In genomic region chr7:109599998-109600397, GRCm38 (mm10) we compare ENCODE assay signal across 15 mouse cellular contexts.
DNase-seq lines count a peak whose midpoint lies in the region; ATAC-seq and TF ChIP-seq lines count a peak whose summit lies in the region.
"Had no signal": no experiment of that assay in that cellular context is flagged by ENCODE, and none has a peak within 500 bp of the region (broad histone marks: within the 10 kb centered on the region; RNA-seq: fewer than 3 reads in every experiment).

No protein-coding gene starts in this region.

- H3K27ac ChIP-seq in cerebellum, adult 2 months (ENCODE audit: insufficient read depth, low read length) = 0 out of 2 replicates have a peak overlapping the region, but pooled peaks have one; percentile 21
- peak overlapping the region; percentile 35; the same call in 1 of the 2 replicates for H3K27ac ChIP-seq in lung, embryonic 16.5 days (ENCODE audit: low read length)
- peak overlapping the region; percentile 82 for H3K27ac ChIP-seq in liver, embryonic 12.5 days
- peak overlapping the region; percentile 58 for H3K27ac ChIP-seq in stomach, embryonic 16.5 days (ENCODE audit: low read length)
- no peak overlapping the region for H3K27ac ChIP-seq in hindbrain, embryonic 10.5 days
- H3K27ac ChIP-seq: embryonic facial prominence, embryonic 12.5 days; midbrain, embryonic 13.5 days had no signal

- H3K4me1 ChIP-seq in cerebellum, adult 2 months (ENCODE audit: control insufficient read depth, insufficient read depth, low read length) = peaks cover 26% of the 10 kb centered on the region
- peaks cover 26% of the 10 kb centered on the region for H3K4me1 ChIP-seq in lung, embryonic 16.5 days (replicated peaks; ENCODE audit: control insufficient read depth, insufficient read depth, low read length)
- H3K4me1 ChIP-seq in liver, embryonic 12.5 days = peaks cover 72% of the 10 kb centered on the region
- H3K4me1 ChIP-seq in stomach, embryonic 16.5 days (ENCODE audit: control insufficient read depth, insufficient read depth, low read length) = peaks cover 20% of the 10 kb centered on the region
- peaks cover 4% of the 10 kb centered on the region; the same call in 1 of the 2 replicates for H3K4me1 ChIP-seq in hindbrain, embryonic 10.5 days (replicated peaks)

- DNase-seq in cerebellum, adult 2 months = no peak
- DNase-seq in cerebellum, adult 9-10 months = no peak
- DNase-seq in lung, postnatal 25 days (ENCODE audit: low spot score) = no peak
- DNase-seq in hindbrain, embryonic 10.5 days (ENCODE audit: low spot score) = no peak
- DNase-seq in MN1 (ENCODE audit: low spot score) = no peak
- DNase-seq: cerebellum, adult 9-11 months; lung, embryonic 14.5 days; right cerebral cortex, postnatal 14 days; thymus, adult 18-20 months had no signal

- no peak overlapping the region for H3K4me2 ChIP-seq in lung, embryonic 16.5 days (ENCODE audit: low read depth, low read length)
- H3K4me2 ChIP-seq in liver, embryonic 12.5 days = peak overlapping the region; percentile 55
- H3K4me2 ChIP-seq in stomach, embryonic 16.5 days (ENCODE audit: low read depth, low read length) = peak overlapping the region; percentile 17
- H3K4me2 ChIP-seq: embryonic facial prominence, embryonic 12.5 days; lung, embryonic 14.5 days; midbrain, embryonic 13.5 days had no signal

- TF ChIP-seq CTCF in cerebellum, adult 2 months (IDR thresholded peaks at IDR 0.05; ENCODE audit: borderline replicate concordance, insufficient read depth, low read depth, low read length) = no peak

- no peaks in the 10 kb centered on the region for H3K36me3 ChIP-seq in lung, embryonic 16.5 days (ENCODE audit: control insufficient read depth, insufficient read depth, low read length)
- peaks cover 2% of the 10 kb centered on the region; the same call in 1 of the 2 replicates for H3K36me3 ChIP-seq in liver, embryonic 12.5 days
- H3K36me3 ChIP-seq in stomach, embryonic 16.5 days (ENCODE audit: control insufficient read depth, insufficient read depth, low read length) = no peaks in the 10 kb centered on the region
- H3K36me3 ChIP-seq in hindbrain, embryonic 10.5 days = no peaks in the 10 kb centered on the region; the same call in 1 of the 2 replicates
- H3K36me3 ChIP-seq: midbrain, embryonic 13.5 days had no signal

- H3K27me3 ChIP-seq in cerebellum, adult 2 months (ENCODE audit: control insufficient read depth, insufficient read depth, low read length) = no peaks in the 10 kb centered on the region
- H3K27me3 ChIP-seq in lung, embryonic 16.5 days (ENCODE audit: control insufficient read depth, insufficient read depth, low read depth, low read length) = no peaks in the 10 kb centered on the region
- H3K27me3 ChIP-seq in liver, embryonic 12.5 days (replicated peaks) = no peaks in the 10 kb centered on the region
- no peaks in the 10 kb centered on the region for H3K27me3 ChIP-seq in stomach, embryonic 16.5 days (ENCODE audit: control insufficient read depth, insufficient read depth, low read length)
- no peaks in the 10 kb centered on the region for H3K27me3 ChIP-seq in hindbrain, embryonic 10.5 days (ENCODE audit: insufficient read depth, poor library complexity, severe bottlenecking)
- H3K27me3 ChIP-seq: embryonic facial prominence, embryonic 12.5 days; midbrain, embryonic 13.5 days had no signal

- 95% methylated on average over 4 of the region's 4 CpGs for WGBS in cerebellum, adult 2 months
- 76% methylated on average over 4 of the region's 4 CpGs for WGBS in lung, embryonic 16.5 days
- 27% methylated on average over 4 of the region's 4 CpGs for WGBS in liver, embryonic 12.5 days (ENCODE audit: insufficient replicate concordance)
- WGBS in stomach, embryonic 16.5 days = 72% methylated on average over 4 of the region's 4 CpGs
- WGBS in hindbrain, embryonic 10.5 days = 96% methylated on average over 4 of the region's 4 CpGs

- no peak for ATAC-seq in lung, embryonic 16.5 days (ENCODE audit: low read depth)
- peak; percentile 61 for ATAC-seq in liver, embryonic 12.5 days
- ATAC-seq in stomach, embryonic 16.5 days (ENCODE audit: insufficient read depth, low FRiP score) = no peak
- ATAC-seq: forebrain, embryonic 16.5 days; midbrain, embryonic 13.5 days had no signal

- no peak overlapping the region for H3K9ac ChIP-seq in lung, embryonic 16.5 days (ENCODE audit: low read length)
- peak overlapping the region; percentile 53 for H3K9ac ChIP-seq in liver, embryonic 12.5 days
- H3K9ac ChIP-seq in stomach, embryonic 16.5 days (ENCODE audit: low read length) = peak overlapping the region; percentile 34; the same call in 1 of the 2 replicates
- H3K9ac ChIP-seq: embryonic facial prominence, embryonic 12.5 days; lung, embryonic 14.5 days; midbrain, embryonic 13.5 days had no signal

- no peaks in the 10 kb centered on the region for H3K9me3 ChIP-seq in lung, embryonic 16.5 days (ENCODE audit: control insufficient read depth, low read length)
- no peaks in the 10 kb centered on the region for H3K9me3 ChIP-seq in liver, embryonic 12.5 days (replicated peaks)
- no peaks in the 10 kb centered on the region for H3K9me3 ChIP-seq in stomach, embryonic 16.5 days (replicated peaks; ENCODE audit: control insufficient read depth, low read length)
- H3K9me3 ChIP-seq in hindbrain, embryonic 10.5 days = no peaks in the 10 kb centered on the region
- H3K9me3 ChIP-seq: embryonic facial prominence, embryonic 12.5 days; midbrain, embryonic 13.5 days had no signal

- H3K4me3 ChIP-seq in cerebellum, adult 2 months (replicated peaks; ENCODE audit: insufficient read depth, low read depth, low read length) = no peak overlapping the region
- H3K4me3 ChIP-seq in lung, embryonic 16.5 days (ENCODE audit: low read length) = no peak overlapping the region
- peak overlapping the region; percentile 14 for H3K4me3 ChIP-seq in liver, embryonic 12.5 days
- H3K4me3 ChIP-seq in stomach, embryonic 16.5 days (replicated peaks; ENCODE audit: low read length) = no peak overlapping the region
- H3K4me3 ChIP-seq in hindbrain, embryonic 10.5 days = no peak overlapping the region
- H3K4me3 ChIP-seq: embryonic facial prominence, embryonic 12.5 days; midbrain, embryonic 13.5 days had no signal

- no peak for TF ChIP-seq POLR2A in cerebellum, adult 2 months (IDR thresholded peaks at IDR 0.05; ENCODE audit: borderline replicate concordance, insufficient read depth, low read length)
